Mouse (Mus musculus): Measurements from ENCODE around the gene Emsy. TPM values are rescaled to one million over a fixed set of nuclear protein-coding genes. Genes with fewer than 3 reads are reported as not detected.

The Emsy gene
- polyA plus RNA-seq, 1 experiment: 14.8 TPM

GRCm38 (mm10) chr7:98682821-98683220 lies 26.2 kb upstream of the Emsy start:
- H3K4me3 ChIP-seq (ENCODE audit: extremely low read depth, insufficient read depth, insufficient read length): no peak overlapping the region
- WGBS: 96% methylated on average over 10 of the region's 10 CpGs
- no peaks in the 10 kb centered on the region for H3K36me3 ChIP-seq (ENCODE audit: control insufficient read depth, insufficient read depth, low read length)
- H3K27ac ChIP-seq (ENCODE audit: insufficient read depth, low read length): no peak overlapping the region
- TF ChIP-seq CTCF (IDR thresholded peaks at IDR 0.05; ENCODE audit: extremely low read depth, insufficient read depth, insufficient read length, insufficient replicate concordance): no peak
- TF ChIP-seq POLR2A (IDR thresholded peaks at IDR 0.05; ENCODE audit: low read depth, low read length): no peak
- peaks cover 1% of the 10 kb centered on the region; the same call in 1 of the 2 replicates for H3K27me3 ChIP-seq (ENCODE audit: control insufficient read depth, insufficient read depth, low read length)
- DNase-seq (ENCODE audit: low read depth in 1 of 2, low spot score in 2 of 2): no peak
- no peaks in the 10 kb centered on the region for H3K4me1 ChIP-seq (ENCODE audit: control insufficient read depth, insufficient read depth, insufficient read length)

- Histone ChIP-seq H3K36me3 (ENCODE audit: control insufficient read depth, insufficient read depth, low read length) (no peaks in the 10 kb centered on the region), H3K4me1 (ENCODE audit: control insufficient read depth, insufficient read depth, insufficient read length) (no peaks in the 10 kb centered on the region), H3K27me3 (ENCODE audit: control insufficient read depth, insufficient read depth, low read length) (peaks cover 1% of the 10 kb centered on the region; the same call in 1 of the 2 replicates), H3K27ac (ENCODE audit: insufficient read depth, low read length) (no peak overlapping the region), H3K4me3 (ENCODE audit: extremely low read depth, insufficient read depth, insufficient read length) (no peak overlapping the region)
- no peak for DNase-seq (ENCODE audit: low read depth in 1 of 2, low spot score in 2 of 2)
- TF ChIP-seq POLR2A (IDR thresholded peaks at IDR 0.05; ENCODE audit: low read depth, low read length) (no peak), CTCF (IDR thresholded peaks at IDR 0.05; ENCODE audit: extremely low read depth, insufficient read depth, insufficient read length, insufficient replicate concordance) (no peak)
- WGBS: 67% methylated on average over 2 of the region's 2 CpGs
Measured at GRCm38 (mm10) chr7:98680691-98681090, 24.1 kb upstream of the Emsy start.

DNA sequence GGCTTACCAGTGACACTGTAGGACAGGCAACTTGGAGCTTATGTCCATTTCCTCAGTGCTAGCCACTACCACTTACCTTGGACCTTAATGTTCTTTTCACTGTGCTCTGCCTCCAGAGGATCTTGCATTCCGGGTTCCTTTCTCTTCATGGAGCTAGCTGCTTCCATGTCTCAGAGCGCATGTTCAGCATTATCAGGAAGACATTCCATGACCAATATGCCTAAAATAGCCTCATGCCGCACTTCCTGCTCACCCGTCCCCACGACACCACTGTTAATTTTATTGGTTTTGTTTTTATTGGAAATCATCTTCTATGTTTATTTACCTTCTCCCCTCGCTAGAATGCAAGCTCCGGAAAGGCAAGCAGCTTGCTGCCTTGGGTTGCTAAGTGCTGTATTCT lies 21.9 kb upstream of the Emsy start:
- Histone ChIP-seq H3K27me3 (ENCODE audit: control insufficient read depth, insufficient read depth, low read length) (peaks cover 1% of the 10 kb centered on the region; the same call in 1 of the 2 replicates), H3K36me3 (ENCODE audit: control insufficient read depth, insufficient read depth, low read length) (no peaks in the 10 kb centered on the region), H3K4me3 (ENCODE audit: extremely low read depth, insufficient read depth, insufficient read length) (no peak overlapping the region), H3K27ac (ENCODE audit: insufficient read depth, low read length) (no peak overlapping the region), H3K4me1 (ENCODE audit: control insufficient read depth, insufficient read depth, insufficient read length) (no peaks in the 10 kb centered on the region)
- 72% methylated on average over 7 of the region's 7 CpGs for WGBS
- no peak for DNase-seq (ENCODE audit: low read depth in 1 of 2, low spot score in 2 of 2)
- TF ChIP-seq POLR2A (IDR thresholded peaks at IDR 0.05; ENCODE audit: low read depth, low read length): no peak
- no peak for TF ChIP-seq CTCF (IDR thresholded peaks at IDR 0.05; ENCODE audit: extremely low read depth, insufficient read depth, insufficient read length, insufficient replicate concordance)

GRCm38 (mm10) chr7:98677511-98677910 lies 20.9 kb upstream of the Emsy start:
- TF ChIP-seq POLR2A (IDR thresholded peaks at IDR 0.05; ENCODE audit: low read depth, low read length): no peak
- no peak for TF ChIP-seq CTCF (IDR thresholded peaks at IDR 0.05; ENCODE audit: extremely low read depth, insufficient read depth, insufficient read length, insufficient replicate concordance)
- no peak for DNase-seq (ENCODE audit: low read depth in 1 of 2, low spot score in 2 of 2)
- H3K36me3 ChIP-seq (ENCODE audit: control insufficient read depth, insufficient read depth, low read length): no peaks in the 10 kb centered on the region
- H3K27ac ChIP-seq (ENCODE audit: insufficient read depth, low read length): no peak overlapping the region
- H3K4me1 ChIP-seq (ENCODE audit: control insufficient read depth, insufficient read depth, insufficient read length): no peaks in the 10 kb centered on the region
- H3K4me3 ChIP-seq (ENCODE audit: extremely low read depth, insufficient read depth, insufficient read length): no peak overlapping the region
- peaks cover 1% of the 10 kb centered on the region; the same call in 1 of the 2 replicates for H3K27me3 ChIP-seq (ENCODE audit: control insufficient read depth, insufficient read depth, low read length)
- WGBS: 82% methylated on average over 2 of the region's 2 CpGs

- Histone ChIP-seq H3K4me1 (ENCODE audit: control insufficient read depth, insufficient read depth, insufficient read length) (no peaks in the 10 kb centered on the region), H3K36me3 (ENCODE audit: control insufficient read depth, insufficient read depth, low read length) (no peaks in the 10 kb centered on the region), H3K27me3 (ENCODE audit: control insufficient read depth, insufficient read depth, low read length) (no peaks in the 10 kb centered on the region), H3K27ac (ENCODE audit: insufficient read depth, low read length) (no peak overlapping the region), H3K4me3 (ENCODE audit: extremely low read depth, insufficient read depth, insufficient read length) (no peak overlapping the region)
- DNase-seq (ENCODE audit: low read depth in 1 of 2, low spot score in 2 of 2): no peak
- 73% methylated on average over 4 of the region's 4 CpGs for WGBS
- TF ChIP-seq CTCF (IDR thresholded peaks at IDR 0.05; ENCODE audit: extremely low read depth, insufficient read depth, insufficient read length, insufficient replicate concordance) (no peak), POLR2A (IDR thresholded peaks at IDR 0.05; ENCODE audit: low read depth, low read length) (no peak)
Measured at GRCm38 (mm10) chr7:98674344-98674743, 17.8 kb upstream of the Emsy start.

DNA sequence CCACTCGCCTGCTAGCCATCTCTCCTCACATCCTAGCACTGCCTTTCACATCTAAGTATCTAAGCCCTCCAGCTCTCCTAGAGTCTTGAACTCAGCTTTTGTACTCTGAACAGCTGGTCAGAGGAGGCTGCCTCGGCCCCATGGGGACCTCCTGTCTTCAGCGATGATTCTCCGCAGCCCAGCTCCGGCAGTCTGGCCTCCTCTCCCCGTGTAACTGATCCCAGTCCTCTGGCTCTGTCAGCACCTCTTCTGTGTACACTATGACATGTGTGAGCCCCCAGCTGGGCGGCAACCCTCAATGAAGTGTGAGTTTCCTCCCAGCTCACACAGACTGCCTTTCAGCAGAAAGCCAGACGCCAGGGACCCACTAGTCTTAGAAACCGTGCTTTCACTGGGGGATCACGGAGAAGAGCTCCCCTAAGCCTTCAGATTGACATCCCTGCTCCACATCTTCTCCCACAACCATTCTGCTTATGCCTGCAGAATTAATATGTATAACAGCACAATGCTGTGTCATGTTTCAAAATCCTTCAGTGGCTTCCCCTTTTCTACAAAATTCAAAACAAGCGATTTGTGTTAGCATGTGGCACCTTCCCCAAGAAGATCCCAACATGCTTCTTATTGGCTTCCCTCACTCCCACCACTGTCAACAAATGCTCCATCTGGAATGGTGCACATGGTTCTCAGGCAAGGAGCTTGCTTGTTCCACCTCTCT lies 15.8 kb upstream of the Emsy start:
- 53% methylated on average over 11 of the region's 11 CpGs for WGBS
- H3K4me3 ChIP-seq (ENCODE audit: extremely low read depth, insufficient read depth, insufficient read length): no peak overlapping the region
- H3K36me3 ChIP-seq (ENCODE audit: control insufficient read depth, insufficient read depth, low read length): no peaks in the 10 kb centered on the region
- H3K27ac ChIP-seq (ENCODE audit: insufficient read depth, low read length): no peak overlapping the region
- DNase-seq (ENCODE audit: low read depth in 1 of 2, low spot score in 2 of 2): no peak
- H3K27me3 ChIP-seq (ENCODE audit: control insufficient read depth, insufficient read depth, low read length): no peaks in the 10 kb centered on the region
- H3K4me1 ChIP-seq (ENCODE audit: control insufficient read depth, insufficient read depth, insufficient read length): no peaks in the 10 kb centered on the region
- TF ChIP-seq POLR2A (IDR thresholded peaks at IDR 0.05; ENCODE audit: low read depth, low read length) (no peak), CTCF (IDR thresholded peaks at IDR 0.05; ENCODE audit: extremely low read depth, insufficient read depth, insufficient read length, insufficient replicate concordance) (no peak)

- WGBS: 65% methylated on average over 9 of the region's 9 CpGs
- no peak overlapping the region for H3K27ac ChIP-seq (ENCODE audit: insufficient read depth, low read length)
- TF ChIP-seq POLR2A (IDR thresholded peaks at IDR 0.05; ENCODE audit: low read depth, low read length) (no peak), CTCF (IDR thresholded peaks at IDR 0.05; ENCODE audit: extremely low read depth, insufficient read depth, insufficient read length, insufficient replicate concordance) (no peak)
- H3K4me3 ChIP-seq (ENCODE audit: extremely low read depth, insufficient read depth, insufficient read length): no peak overlapping the region
- DNase-seq (ENCODE audit: low read depth in 1 of 2, low spot score in 2 of 2): no peak
- H3K4me1 ChIP-seq (ENCODE audit: control insufficient read depth, insufficient read depth, insufficient read length): no peaks in the 10 kb centered on the region
- no peaks in the 10 kb centered on the region for H3K27me3 ChIP-seq (ENCODE audit: control insufficient read depth, insufficient read depth, low read length)
- no peaks in the 10 kb centered on the region for H3K36me3 ChIP-seq (ENCODE audit: control insufficient read depth, insufficient read depth, low read length)
Measured at GRCm38 (mm10) chr7:98671416-98671815, 14.8 kb upstream of the Emsy start.

Data from spleen, adult 2 months (tissue).